Mouse (Mus musculus) thymus, adult 2 months (tissue): ENCODE results near the gene Arid1a.

Experiments used
- CTCF ChIP-seq: fragments of 200-500 bp; IDR thresholded peaks from 2 replicates; pipeline ENCODE4 v1.5.1; 2012; ENCODE audit warnings: mild to moderate bottlenecking, control low read depth, low read length, moderate library complexity, borderline replicate concordance; ENCODE audit not compliant: control insufficient read depth, poor library complexity, insufficient read depth; ENCODE audit errors: extremely low read depth
- POLR2A ChIP-seq: fragments of 200-500 bp; IDR thresholded peaks from 2 replicates; pipeline ENCODE4 v1.6.1; 2012; ENCODE audit warnings: mild to moderate bottlenecking, low read length, control low read depth, moderate library complexity; ENCODE audit not compliant: control insufficient read depth, poor library complexity, insufficient read depth; ENCODE audit errors: extremely low read depth

DNA sequence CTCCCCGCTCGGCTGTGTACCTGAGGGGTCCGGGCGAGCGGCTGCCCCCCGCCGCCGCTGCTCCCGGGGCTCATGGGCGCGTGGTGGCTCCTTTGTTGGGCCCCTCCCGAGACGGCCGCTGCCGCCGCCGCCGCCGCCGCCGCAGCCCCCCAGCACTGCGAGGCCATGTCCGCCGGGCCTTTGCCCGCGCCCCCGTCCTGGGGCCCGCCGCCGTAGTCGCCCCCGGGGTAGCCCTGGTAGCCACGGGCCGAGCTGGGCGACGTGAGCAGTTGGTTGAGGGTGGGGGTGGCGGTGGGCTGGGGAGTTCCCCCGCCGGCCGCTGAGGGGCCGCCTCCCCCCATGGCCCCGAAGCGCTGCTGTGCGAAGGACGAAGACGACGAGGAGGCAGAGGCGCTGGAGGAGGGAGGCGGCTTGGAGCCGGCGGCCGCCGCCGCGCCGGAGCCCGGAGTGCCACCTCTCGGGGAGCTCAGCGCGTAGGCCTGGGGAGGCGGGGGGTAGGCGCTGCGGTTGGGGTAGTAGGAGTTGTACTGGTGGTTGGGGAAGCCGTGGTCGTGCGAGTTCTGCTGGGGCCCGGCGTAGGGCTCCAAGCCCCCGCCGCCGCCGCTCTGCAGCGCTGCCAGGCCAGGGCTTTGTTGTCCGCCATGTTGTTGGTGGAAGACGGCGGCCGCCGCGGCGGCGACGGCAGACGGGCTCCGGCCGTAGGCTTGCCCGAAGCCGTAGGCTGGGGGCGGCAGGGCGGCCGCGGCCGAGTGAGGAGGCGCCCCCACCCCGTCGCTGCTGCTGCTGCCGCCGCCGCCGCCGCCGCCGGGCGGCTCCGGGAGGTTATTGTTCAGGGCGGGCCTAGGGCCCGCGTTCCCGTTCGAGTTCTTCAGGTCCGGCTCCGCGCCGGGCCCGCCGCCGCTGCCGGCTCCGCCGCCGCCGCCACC, 3.9 kb downstream of the Arid1a start:
- TF ChIP-seq CTCF (no peak), POLR2A (no peak)
